Mouse (Mus musculus) neural tube, embryonic 13.5 days (tissue): ENCODE data around the gene Sgcd. TPM values are rescaled to one million over a fixed set of nuclear protein-coding genes. Genes with fewer than 3 reads are reported as not detected.
"Not testable (repeated sequence)": the region's sequence is repeated elsewhere in the genome, so short reads cannot be mapped to it uniquely, and the experiment has no call there.

ENCODE experiments used
- ATAC-seq: fragments of 200-750 bp; cut with Nextera tagmentation; 2 replicates; pipeline ENCODE4 v1.8.0; 2017; ENCODE audit warnings: low read depth, mild to moderate bottlenecking, moderate TSS enrichment, moderate library complexity
- H3K27ac ChIP-seq: fragments of 300-500 bp; sonication (generic); replicated peaks from 2 replicates; pipeline ENCODE4 v1.5.1; 2015; ENCODE audit warnings: moderate library complexity, mild to moderate bottlenecking, inconsistent platforms
- H3K27me3 ChIP-seq: fragments of 300-500 bp; sonication (generic); 2 replicates; pipeline ENCODE4 v1.6.1; 2015; ENCODE audit warnings: mild to moderate bottlenecking, inconsistent platforms
- H3K36me3 ChIP-seq: fragments of 300-500 bp; sonication (generic); 2 replicates; pipeline ENCODE4 v1.6.1; 2015; ENCODE audit warnings: mild to moderate bottlenecking, inconsistent platforms
- H3K4me1 ChIP-seq: fragments of 300-500 bp; sonication (generic); replicated peaks from 2 replicates; pipeline ENCODE4 v1.6.1; 2015; ENCODE audit warnings: inconsistent platforms
- H3K4me2 ChIP-seq: fragments of 300-500 bp; sonication (generic); 2 replicates; pipeline ENCODE4 v1.6.1; 2015; ENCODE audit warnings: inconsistent platforms, mild to moderate bottlenecking, moderate library complexity
- H3K4me3 ChIP-seq: fragments of 300-500 bp; sonication (generic); 2 replicates; pipeline ENCODE4 v1.5.1; 2015; ENCODE audit warnings: mild to moderate bottlenecking, inconsistent platforms
- H3K9ac ChIP-seq: fragments of 300-500 bp; sonication (generic); 2 replicates; pipeline ENCODE4 v1.6.1; 2015; ENCODE audit warnings: moderate library complexity, mild to moderate bottlenecking, inconsistent platforms
- H3K9me3 ChIP-seq: fragments of 300-500 bp; sonication (generic); 2 replicates; pipeline ENCODE4 v1.6.1; 2016; ENCODE audit warnings: inconsistent platforms
- WGBS: fragments of 180-500 bp; shearing (Covaris S2); methylation state at CpG from one replicate; pipeline ENCODE4 v1.1.7; 2015; 5-methylcytosine and 5-hydroxymethylcytosine counted together
- polyA plus RNA-seq: library from polyadenylated mRNA; unstranded; fragments of >200 nt; fragmentation: Nextera tagmentation; extraction: Ambion mirVana; gene quantifications from 2 replicates; pipeline ENCODE4 v1.2.1, GENCODE M21; 2015

The Sgcd gene
- polyA plus RNA-seq, 1 experiment from 2014 or later = 3.0 TPM

DNA sequence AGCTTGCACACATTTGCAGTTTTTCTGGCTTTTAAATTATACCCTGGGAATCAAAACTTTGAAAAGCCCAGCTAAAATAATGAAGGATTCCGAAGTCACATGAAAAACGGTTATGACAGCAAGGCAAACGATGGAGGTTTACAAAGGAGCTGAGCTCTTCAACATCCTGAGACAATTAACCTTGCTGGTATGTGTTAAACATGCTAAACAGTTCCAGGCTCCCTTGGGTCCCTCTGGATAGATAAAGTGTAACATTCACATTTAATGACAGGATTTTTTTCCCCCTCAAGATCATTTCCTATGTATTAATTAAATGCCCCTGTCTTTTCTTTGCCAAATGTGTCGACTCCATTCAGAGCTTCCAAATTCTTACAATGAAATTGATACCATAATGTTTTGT is 414.1 kb downstream of the Sgcd start:
- Histone ChIP-seq H3K4me1 (no peaks in the 10 kb centered on the region), H3K9ac (no peak overlapping the region), H3K27me3 (no peaks in the 10 kb centered on the region), H3K27ac (no peak overlapping the region), H3K4me3 (no peak overlapping the region), H3K36me3 (no peaks in the 10 kb centered on the region), H3K4me2 (no peak overlapping the region), H3K9me3 (no peaks in the 10 kb centered on the region)
- 42% methylated on average over 4 of the region's 4 CpGs for WGBS
- ATAC-seq = no peak

DNA sequence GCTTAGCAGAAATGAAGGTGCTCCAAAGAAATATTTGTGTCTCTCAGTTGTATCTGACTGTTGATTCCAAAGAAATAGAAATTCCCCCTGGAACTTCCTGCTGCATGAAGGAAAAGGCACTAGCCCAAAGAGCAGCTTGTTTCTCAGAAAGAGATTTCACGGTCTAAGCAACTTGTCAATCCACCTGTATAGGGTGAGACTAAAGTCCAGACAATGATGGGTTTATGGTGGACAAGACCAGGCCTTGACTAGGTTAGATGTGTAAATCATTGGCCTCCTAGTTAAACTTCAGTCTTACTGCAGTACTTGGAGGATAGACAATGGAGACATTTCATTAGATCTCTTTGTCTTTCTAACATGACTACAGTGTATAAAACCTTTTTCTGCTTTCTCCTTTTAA is 420.3 kb downstream of the Sgcd start:
- no peak for ATAC-seq
- no peaks in the 10 kb centered on the region for H3K9me3 ChIP-seq
- H3K9ac ChIP-seq = no peak overlapping the region
- H3K36me3 ChIP-seq = no peaks in the 10 kb centered on the region
- H3K4me2 ChIP-seq = no peak overlapping the region
- H3K27ac ChIP-seq = no peak overlapping the region
- no peaks in the 10 kb centered on the region for H3K27me3 ChIP-seq
- no peaks in the 10 kb centered on the region for H3K4me1 ChIP-seq
- WGBS = 79% methylated on average over 1 of the region's 1 CpGs
- no peak overlapping the region for H3K4me3 ChIP-seq

DNA sequence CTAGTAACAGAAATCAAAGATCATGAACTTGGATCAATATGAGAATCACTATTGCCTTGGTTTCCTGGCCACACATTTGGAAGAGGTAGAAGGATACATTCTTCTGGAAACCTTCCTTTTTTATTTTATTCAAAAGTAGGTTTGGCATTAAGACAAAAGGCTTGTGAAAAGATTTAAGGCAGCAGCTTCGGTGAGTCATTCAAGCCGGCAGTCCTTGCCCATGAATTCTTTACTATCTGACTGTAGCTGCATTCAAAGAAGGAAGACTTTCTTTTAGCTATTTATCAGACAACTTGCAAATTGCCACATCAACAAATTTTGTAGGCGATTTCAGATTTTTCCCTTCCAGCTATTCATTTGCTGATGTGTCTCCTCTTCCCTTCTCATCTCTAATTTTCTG is 422.6 kb downstream of the Sgcd start:
- no peaks in the 10 kb centered on the region for H3K36me3 ChIP-seq
- H3K9ac ChIP-seq = no peak overlapping the region
- H3K4me3 ChIP-seq = no peak overlapping the region
- no peak for ATAC-seq
- WGBS = 60% methylated on average over 3 of the region's 3 CpGs
- H3K4me1 ChIP-seq = no peaks in the 10 kb centered on the region
- H3K4me2 ChIP-seq = no peak overlapping the region
- no peaks in the 10 kb centered on the region for H3K9me3 ChIP-seq
- no peaks in the 10 kb centered on the region for H3K27me3 ChIP-seq
- H3K27ac ChIP-seq = no peak overlapping the region

DNA sequence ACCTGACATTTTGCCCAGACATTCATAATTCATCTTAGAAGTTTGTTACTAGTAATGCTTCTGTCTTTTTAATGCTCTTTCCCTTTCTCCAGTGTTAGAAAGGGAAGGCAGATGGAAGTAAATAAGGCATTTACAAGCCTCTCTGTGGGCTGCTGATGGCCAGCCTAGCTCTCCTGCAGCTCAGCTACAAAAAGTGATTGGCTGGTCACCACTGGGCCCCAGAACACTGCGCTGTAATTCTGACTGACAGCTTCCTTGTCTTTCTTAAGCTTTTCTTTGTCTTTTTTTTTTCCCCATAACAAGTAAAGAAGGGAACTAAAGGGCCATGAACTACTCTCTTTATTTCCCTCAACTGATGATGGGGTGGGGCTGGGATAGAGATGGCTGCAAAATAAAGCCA is 463.9 kb downstream of the Sgcd start:
- Histone ChIP-seq H3K4me1 (no peaks in the 10 kb centered on the region), H3K36me3 (no peaks in the 10 kb centered on the region), H3K4me2 (no peak overlapping the region), H3K9ac (no peak overlapping the region), H3K27me3 (no peaks in the 10 kb centered on the region), H3K9me3 (no peaks in the 10 kb centered on the region), H3K4me3 (no peak overlapping the region), H3K27ac (no peak overlapping the region)
- no peak for ATAC-seq
- 21% methylated on average over 1 of the region's 1 CpGs for WGBS

DNA sequence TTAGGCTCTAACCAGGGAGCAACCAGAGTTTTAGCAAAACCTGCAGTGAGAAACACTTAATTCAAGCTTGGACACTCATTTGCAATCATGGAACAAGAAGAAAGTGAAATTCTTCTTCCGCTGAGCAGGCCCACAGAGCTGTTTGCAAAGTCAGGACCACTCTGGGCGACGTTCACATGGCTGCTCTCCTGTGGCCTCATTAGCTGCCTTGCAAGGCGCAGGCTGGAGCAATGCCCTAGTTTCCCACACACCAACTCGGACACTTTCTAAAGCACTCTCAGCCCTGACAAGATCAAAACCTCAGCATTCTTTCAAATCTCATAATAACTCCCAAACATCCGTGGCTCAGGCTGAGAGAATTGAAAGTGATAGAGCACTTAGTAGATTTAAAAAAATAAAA is 480.7 kb downstream of the Sgcd start:
- Histone ChIP-seq H3K4me1 (no peaks in the 10 kb centered on the region), H3K27ac (no peak overlapping the region), H3K9ac (no peak overlapping the region), H3K36me3 (no peaks in the 10 kb centered on the region), H3K9me3 (no peaks in the 10 kb centered on the region), H3K4me3 (no peak overlapping the region), H3K4me2 (no peak overlapping the region), H3K27me3 (no peaks in the 10 kb centered on the region)
- WGBS = 91% methylated on average over 6 of the region's 6 CpGs
- no peak for ATAC-seq

DNA sequence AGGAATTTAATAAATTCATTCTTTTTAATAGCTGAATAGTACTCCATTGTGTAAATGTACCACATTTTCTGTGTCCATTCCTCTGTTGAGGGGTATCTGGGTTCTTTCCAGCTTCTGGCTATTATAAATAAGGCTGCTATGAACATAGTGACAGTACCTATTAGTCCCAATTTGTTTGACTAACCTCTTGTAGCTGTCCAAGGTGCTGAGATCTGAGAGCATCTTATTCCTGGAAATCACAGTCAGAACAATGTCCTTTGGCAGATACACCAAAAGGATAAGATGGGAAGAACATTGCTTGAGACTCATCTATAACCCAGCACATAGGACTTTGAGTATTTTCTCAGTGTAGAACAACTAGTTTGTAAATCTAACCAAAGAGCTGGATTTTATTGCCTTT is 485.5 kb downstream of the Sgcd start:
- H3K4me3 ChIP-seq, H3K27ac ChIP-seq, ATAC-seq, H3K4me1 ChIP-seq, H3K36me3 ChIP-seq, H3K27me3 ChIP-seq, H3K4me2 ChIP-seq, H3K9ac ChIP-seq, H3K9me3 ChIP-seq: not testable (repeated sequence)

DNA sequence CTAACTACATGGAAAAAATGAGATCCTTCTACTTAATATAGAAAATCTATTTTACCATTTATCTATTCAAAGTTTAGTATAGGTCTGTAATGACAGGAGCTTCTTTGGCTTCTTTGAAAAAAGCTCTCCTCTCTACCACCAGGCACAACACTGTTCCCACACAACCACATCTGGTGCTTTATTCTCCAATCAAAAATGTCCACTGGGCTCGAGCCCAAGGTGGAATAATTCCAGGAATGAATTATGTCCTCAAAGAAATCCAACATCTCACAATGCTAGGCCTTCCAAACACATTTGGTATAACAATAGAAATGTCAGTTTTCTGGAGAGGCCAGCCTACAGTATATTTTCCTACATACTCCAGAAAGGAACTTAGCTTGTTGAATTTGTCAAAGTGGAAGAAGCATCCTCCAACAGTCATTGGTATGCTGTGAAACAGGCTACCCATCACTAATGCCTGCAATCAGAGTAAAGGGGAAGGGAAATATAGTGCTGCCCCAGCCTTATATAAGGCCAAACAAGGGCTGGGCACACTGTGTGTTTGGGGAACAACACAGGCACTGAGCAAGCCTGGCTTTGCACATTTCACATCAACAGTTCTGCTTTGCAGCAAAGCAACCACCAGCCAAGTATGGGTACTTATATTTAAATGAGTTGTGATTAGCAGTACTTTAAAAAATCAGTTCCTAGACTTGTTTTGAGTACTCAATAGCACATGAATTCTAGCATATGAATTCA is 515.1 kb downstream of the Sgcd start:
- 52% methylated on average over 1 of the region's 1 CpGs for WGBS
- no peak overlapping the region for H3K27ac ChIP-seq

DNA sequence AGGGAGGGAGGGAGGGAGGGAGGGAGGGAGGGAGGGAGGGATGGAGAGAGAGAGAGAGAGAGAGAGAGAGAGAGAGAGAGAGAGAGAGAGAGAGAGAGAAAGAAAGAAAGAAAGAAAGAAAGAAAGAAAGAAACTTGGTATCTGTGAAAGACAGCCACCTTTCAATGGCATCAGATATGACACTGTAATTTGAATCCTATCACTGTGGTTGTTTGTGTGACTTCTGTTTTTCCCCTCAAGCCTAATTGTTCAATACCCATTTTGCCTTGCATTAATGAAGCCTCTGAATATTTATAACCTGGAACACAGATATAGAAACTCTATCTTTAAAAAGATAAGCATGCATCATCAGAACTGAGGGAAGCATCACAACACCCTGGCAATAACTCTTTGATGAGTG is 528.1 kb downstream of the Sgcd start:
- not testable (repeated sequence) for H3K9me3 ChIP-seq, H3K36me3 ChIP-seq, ATAC-seq, H3K4me2 ChIP-seq, H3K4me3 ChIP-seq, H3K4me1 ChIP-seq, H3K27ac ChIP-seq, H3K27me3 ChIP-seq, H3K9ac ChIP-seq

More for the DNA sequence above, 515.1 kb downstream of the Sgcd start:
- ATAC-seq = no peak
- H3K9me3 ChIP-seq = no peaks in the 10 kb centered on the region
- H3K36me3 ChIP-seq = no peaks in the 10 kb centered on the region
- no peak overlapping the region for H3K4me3 ChIP-seq
- H3K27me3 ChIP-seq = no peaks in the 10 kb centered on the region
- no peak overlapping the region for H3K9ac ChIP-seq
- no peak overlapping the region for H3K4me2 ChIP-seq
- no peaks in the 10 kb centered on the region for H3K4me1 ChIP-seq

DNA sequence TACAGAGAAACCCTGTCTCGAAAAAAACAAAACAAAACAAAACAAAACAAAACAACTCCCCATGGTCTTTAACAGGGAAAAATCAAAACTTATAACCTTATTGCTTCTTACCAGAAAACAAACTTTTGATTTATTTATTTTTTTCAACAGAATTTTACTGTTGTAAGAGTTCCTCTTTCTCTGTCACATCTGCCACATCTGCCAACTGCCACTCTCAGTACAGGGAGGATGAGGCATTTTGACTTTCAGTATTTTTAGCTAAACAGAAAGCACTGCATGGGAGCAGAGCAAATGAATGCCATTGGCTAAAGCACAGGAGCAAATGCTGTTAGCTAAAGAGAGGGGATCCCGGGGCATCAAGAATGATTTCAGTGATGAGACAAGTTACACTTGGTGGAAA is 528.6 kb downstream of the Sgcd start:
- no peaks in the 10 kb centered on the region for H3K9me3 ChIP-seq
- no peak overlapping the region for H3K4me2 ChIP-seq
- ATAC-seq = no peak
- WGBS = 72% methylated on average over 2 of the region's 2 CpGs
- no peaks in the 10 kb centered on the region for H3K27me3 ChIP-seq
- H3K4me3 ChIP-seq = no peak overlapping the region
- no peak overlapping the region for H3K9ac ChIP-seq
- H3K4me1 ChIP-seq = 0 out of 2 replicates have a peak, but pooled peaks cover 4% of the 10 kb centered on the region
- no peaks in the 10 kb centered on the region for H3K36me3 ChIP-seq
- no peak overlapping the region for H3K27ac ChIP-seq

DNA sequence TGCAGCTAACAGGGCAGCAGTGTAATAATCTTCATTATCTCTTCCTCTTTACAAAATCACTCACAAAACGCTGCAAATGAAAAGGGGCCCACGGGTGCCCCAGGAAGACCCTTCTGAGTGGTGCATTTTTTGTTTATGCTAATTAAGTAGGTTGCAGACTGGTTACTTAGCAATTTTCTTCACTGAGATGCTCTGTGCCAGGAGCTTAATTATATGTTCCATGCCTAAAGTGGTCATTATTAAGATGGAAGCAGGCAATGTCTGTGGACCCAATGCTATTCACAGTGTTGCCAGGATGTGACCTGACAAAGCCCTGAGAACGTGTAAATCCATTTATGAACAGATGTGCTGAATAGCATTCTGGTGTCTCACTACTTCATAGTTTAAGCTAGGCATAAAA is 529.6 kb downstream of the Sgcd start:
- Histone ChIP-seq H3K36me3 (no peaks in the 10 kb centered on the region), H3K27me3 (no peaks in the 10 kb centered on the region), H3K9me3 (no peaks in the 10 kb centered on the region), H3K4me2 (no peak overlapping the region), H3K4me3 (no peak overlapping the region), H3K4me1 (0 out of 2 replicates have a peak, but pooled peaks cover 4% of the 10 kb centered on the region), H3K27ac (no peak overlapping the region), H3K9ac (no peak overlapping the region)
- WGBS = 27% methylated on average over 3 of the region's 3 CpGs
- ATAC-seq = no peak

DNA sequence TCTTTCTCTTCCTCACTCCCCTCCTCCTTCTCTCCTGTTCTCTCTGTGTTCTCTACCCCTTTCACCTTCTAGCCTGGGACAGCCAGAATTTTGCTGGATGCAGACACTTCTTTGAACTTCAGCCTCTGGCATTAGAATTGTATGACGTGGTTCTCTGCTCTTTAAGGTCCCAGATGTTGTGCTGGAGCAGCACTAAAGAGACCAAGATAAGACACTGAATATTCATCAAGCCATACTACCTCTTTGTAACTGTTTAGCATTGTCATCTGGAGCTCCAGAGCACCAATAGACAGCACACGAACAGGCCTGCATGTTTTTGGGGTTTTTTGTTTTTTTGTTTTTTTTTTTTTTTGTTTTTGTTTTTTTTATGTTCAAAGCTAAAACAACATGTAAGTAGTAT is 541.0 kb downstream of the Sgcd start:
- no peaks in the 10 kb centered on the region for H3K36me3 ChIP-seq
- no peak overlapping the region for H3K4me3 ChIP-seq
- H3K4me1 ChIP-seq = no peaks in the 10 kb centered on the region
- no peak for ATAC-seq
- no peak overlapping the region for H3K27ac ChIP-seq
- no peaks in the 10 kb centered on the region for H3K27me3 ChIP-seq
- 56% methylated on average over 2 of the region's 2 CpGs for WGBS
- no peak overlapping the region for H3K9ac ChIP-seq
- no peak overlapping the region for H3K4me2 ChIP-seq
- H3K9me3 ChIP-seq = no peaks in the 10 kb centered on the region

DNA sequence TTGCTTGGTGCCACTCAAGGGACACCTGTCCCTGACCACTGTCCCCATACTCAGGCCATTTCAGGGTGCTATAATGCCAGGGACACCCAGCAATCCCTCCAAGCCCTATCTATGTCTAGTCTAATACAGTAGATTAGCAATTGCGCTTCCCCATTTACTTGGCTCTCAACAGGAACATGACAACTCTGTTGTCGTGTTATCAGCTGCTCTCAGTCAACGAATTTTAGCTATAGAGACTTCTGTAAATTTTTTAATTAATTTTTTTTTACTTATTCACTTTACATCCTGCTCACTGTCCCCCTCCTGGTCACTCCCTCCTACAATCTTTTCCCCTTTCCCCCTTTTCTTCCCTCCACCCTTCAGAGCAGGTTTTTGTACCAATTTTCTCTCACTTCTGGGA is 542.4 kb downstream of the Sgcd start:
- WGBS = 85% methylated on average over 3 of the region's 3 CpGs
- ATAC-seq = no peak
- no peaks in the 10 kb centered on the region for H3K4me1 ChIP-seq
- H3K4me2 ChIP-seq = no peak overlapping the region
- no peaks in the 10 kb centered on the region for H3K27me3 ChIP-seq
- no peak overlapping the region for H3K9ac ChIP-seq
- H3K36me3 ChIP-seq = no peaks in the 10 kb centered on the region
- no peak overlapping the region for H3K4me3 ChIP-seq
- H3K9me3 ChIP-seq = no peaks in the 10 kb centered on the region
- no peak overlapping the region for H3K27ac ChIP-seq

DNA sequence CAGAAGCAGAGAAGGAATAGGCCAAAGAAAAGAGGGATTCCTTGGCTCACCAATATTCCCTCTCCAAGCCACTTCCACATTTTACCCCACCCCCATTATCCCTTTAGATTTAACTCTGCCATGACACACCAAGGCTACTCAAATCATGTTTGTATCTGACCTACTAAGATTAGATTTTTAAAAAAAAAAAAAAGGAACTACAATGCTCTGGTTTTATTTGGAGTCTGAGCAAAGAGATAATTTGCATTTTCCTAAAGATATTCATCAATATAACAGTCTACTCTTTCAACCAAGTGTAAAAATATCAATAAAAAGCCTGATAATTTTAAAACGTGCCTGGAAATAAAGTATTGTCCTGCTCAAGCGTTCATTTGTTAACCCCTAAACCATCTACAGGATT is 543.1 kb downstream of the Sgcd start:
- Histone ChIP-seq H3K4me2 (no peak overlapping the region), H3K9ac (no peak overlapping the region), H3K4me3 (no peak overlapping the region), H3K27me3 (no peaks in the 10 kb centered on the region), H3K36me3 (no peaks in the 10 kb centered on the region), H3K27ac (no peak overlapping the region), H3K4me1 (no peaks in the 10 kb centered on the region), H3K9me3 (no peaks in the 10 kb centered on the region)
- 85% methylated on average over 2 of the region's 2 CpGs for WGBS
- ATAC-seq = no peak
